Mouse (Mus musculus) activated CD4-positive, CD25-positive, alpha-beta regulatory T cell, adult 4 months (primary cell): ENCODE measurements around the gene Llgl2. TPM values are rescaled to one million over a fixed set of nuclear protein-coding genes. Genes with fewer than 3 reads are reported as not detected.
"Not testable (repeated sequence)": the region's sequence is repeated elsewhere in the genome, so short reads cannot be mapped to it uniquely, and the experiment has no call there.

Source experiments
- ATAC-seq: one replicate; pipeline ENCODE4 v1.8.0; 2017
- polyA plus RNA-seq, 2 experiments: library from polyadenylated mRNA; unstranded; fragments of 100-300 nt; shearing (Covaris generic); gene quantifications; one replicate each; pipeline ENCODE4 v1.2.1; 2017

Llgl2 gene
- polyA plus RNA-seq, 2 experiments from 2014 or later, result 6.3 TPM

GRCm38 (mm10) chr11:115836656-115837395 lies 13.0 kb downstream of the Llgl2 start:
- ATAC-seq, result no peak

DNA sequence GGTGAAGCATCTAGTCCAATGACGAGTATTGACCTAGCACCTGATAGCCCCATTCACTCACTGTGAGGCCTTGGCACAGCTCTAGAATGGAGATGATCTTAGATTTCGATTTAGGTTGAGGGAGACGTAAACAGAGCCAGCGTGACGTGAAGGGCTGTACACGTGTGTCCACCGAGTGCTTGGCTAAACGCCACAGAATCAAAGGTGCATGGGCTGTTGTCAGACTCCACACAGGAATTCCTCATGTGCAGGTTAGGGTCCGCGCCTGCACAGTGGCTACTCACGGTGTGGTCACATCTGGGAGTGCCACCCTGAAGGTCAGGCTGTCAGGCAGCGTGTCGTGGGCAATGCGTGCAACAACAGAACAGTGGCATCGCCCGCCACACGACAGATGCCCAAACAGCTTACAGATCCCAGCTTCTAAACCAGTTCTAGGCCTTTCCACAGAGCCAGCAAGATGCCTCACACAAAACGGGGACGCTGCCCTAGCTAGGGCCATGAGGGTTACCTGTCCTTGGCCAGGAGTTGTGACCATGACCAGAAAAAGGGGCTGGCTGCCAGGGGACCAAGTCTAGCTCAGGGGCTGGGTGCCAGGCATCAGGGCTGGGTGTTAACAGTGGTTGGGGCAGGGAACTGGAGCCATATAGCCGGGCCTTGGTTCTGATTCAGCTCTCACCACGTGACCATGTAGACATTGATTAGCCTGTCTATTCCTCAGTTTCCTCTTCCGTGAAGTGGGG lies 13.9 kb downstream of the Llgl2 start:
- no peak for ATAC-seq

DNA sequence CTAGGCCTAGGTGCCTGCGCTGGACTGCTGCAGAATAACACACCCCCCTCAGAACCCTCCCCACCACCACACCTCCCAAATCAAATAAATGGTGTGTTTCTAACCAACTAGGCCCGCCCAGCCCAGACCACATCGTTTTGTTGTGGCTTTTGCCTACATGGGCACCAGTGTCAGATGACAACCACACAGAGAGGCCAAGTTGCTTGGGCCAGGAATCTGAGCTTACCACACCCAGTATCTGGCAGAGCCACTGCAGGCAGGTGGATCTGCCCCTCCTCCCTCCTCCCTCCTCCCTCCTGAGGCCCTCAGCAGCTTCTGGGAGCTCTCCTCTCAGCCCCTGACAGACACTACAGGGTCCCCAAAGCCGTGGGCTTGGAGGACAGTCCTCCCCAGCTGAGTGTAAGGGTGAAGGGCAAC lies 15.1 kb downstream of the Llgl2 start:
- ATAC-seq, result no peak

DNA sequence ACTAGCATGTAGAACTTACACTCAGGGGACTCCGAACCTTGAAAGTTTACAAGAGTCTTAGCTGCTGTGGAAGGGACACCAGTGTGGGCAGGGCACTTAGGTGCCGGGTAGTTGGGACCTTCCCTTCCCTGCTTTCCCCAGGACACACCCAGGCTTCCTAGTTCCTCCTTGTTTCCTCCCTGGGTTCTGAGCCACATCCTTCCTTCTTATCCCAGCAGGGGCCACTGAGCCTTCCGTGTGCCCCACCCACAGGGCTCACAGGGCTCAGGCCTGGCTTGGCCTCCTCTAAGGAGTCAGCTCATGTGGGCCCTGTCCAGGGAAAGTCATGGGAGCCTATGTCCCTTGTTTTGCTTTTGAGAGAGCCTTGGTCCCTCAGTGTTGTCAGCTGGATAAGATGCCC lies 15.9 kb downstream of the Llgl2 start:
- no peak for ATAC-seq

DNA sequence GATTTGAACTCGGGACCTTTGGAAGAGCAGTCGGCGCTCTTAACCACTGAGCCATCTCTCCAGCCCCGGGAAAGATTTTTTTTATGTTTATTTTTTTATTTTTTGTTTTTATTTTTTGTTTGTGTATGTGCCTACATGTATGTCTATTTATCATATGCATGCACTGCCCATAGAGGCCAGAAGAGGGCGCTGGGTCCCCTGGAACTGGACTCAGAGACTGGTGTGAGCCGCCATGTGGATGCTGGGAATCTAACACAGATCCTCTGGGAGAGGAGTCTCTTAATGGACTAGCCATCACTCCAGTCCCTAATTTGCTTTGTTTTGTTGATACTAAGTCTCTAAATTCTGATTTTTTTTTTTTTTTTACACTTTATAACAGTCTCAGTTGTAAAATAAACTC lies 17.2 kb downstream of the Llgl2 start:
- no peak for ATAC-seq

- no peak for ATAC-seq
Observed at GRCm38 (mm10) chr11:115841961-115842550, 18.2 kb downstream of the Llgl2 start.

DNA sequence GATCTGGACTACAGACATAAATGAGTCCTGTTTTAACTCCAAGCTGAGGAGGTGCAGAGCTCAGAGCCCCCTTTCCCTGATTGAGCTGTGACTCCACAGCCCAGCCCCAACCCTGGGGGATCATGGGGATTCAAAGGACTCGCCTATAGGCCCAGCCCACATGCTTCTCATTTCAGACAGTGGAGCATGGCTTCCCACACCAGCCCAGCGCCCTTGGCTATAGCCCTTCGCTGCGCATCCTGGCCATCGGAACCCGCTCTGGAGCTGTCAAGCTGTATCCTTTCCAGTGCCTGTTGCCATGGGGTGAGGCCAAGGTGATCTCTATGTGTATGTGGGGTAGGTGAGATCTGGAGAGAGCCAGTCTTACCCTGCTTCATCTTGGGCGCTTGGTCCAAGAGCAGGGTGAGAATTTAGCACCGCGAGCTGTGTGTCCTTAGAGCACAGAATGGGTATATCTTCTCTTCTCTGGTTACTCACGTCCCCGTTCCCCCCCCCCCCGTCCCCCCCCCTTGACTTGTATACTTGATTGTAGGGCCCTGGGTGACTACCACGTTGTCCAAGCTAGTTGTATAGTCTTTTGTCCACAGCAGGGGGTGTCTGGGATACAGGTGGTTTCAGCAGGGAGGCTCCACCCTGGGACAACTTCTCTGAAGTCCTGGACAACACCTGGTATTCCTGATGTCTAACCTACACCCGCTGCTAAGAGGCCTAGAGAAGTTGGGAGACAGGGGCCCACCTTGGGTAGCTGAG lies 19.5 kb downstream of the Llgl2 start:
- ATAC-seq, result no peak

DNA sequence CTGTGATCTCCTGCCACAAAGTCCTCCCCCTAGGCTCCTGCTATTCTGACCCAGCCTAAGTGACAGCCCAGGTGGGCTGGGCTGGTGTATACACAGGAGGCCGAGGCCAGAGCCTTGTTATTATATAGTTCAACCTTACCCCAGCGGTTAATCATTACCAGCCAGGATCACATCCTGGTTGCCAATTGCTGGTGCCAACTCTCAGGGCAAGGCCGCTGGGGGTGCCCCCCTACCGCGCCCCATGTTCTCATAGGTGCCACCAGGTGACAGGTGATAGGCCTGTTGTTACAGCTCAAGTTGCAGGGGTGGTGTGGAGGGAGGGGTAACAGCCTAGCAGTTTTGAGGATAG lies 20.0 kb downstream of the Llgl2 start:
- ATAC-seq, result no peak

GRCm38 (mm10) chr11:115844240-115844639 lies 20.4 kb downstream of the Llgl2 start:
- ATAC-seq, result no peak

- ATAC-seq, result no peak
Observed at GRCm38 (mm10) chr11:115845819-115846218, 22.0 kb downstream of the Llgl2 start.

DNA sequence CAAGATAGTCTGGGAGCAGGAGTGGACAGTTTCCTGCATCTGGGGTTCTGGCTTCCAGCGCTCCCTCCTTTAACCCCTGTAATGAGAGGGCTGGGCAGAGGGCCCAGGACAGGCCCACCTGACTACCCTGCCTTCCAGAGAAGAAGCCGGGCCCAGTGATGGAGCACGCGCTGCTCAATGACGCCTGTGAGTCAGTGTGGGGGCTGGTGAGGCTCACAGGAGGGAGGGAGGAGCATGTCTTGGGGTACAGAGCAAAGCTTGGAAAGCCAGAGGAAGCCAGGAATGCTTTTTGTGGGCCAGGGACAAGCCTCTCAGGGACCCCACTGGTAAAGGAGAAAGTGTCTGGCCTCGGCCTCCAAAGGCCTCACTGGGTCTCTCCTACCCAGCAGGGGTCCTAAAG lies 30.8 kb downstream of the Llgl2 start:
- no peak for ATAC-seq

GRCm38 (mm10) chr11:115857146-115857545 lies 33.3 kb downstream of the Llgl2 start:
- not testable (repeated sequence) for ATAC-seq

DNA sequence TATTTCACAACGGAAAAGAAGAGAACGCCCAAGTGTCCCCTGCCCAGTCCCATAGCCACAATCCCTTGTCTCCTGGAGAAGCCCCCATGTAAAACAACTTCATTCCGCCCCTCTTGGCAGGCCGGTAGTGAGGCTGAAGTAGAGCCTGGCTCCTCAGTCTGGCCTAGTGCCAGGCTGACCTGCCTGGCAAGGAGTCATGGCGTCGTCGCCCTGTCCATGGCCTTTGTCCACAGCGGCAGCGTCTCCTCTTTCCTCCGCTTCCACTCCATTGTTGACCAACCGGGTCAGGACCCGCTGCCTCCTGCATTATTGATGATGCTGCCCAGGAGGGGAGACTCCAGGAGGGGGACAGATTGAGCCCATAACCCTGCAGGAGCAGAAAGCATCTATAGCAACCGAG lies 34.1 kb downstream of the Llgl2 start:
- no peak for ATAC-seq

DNA sequence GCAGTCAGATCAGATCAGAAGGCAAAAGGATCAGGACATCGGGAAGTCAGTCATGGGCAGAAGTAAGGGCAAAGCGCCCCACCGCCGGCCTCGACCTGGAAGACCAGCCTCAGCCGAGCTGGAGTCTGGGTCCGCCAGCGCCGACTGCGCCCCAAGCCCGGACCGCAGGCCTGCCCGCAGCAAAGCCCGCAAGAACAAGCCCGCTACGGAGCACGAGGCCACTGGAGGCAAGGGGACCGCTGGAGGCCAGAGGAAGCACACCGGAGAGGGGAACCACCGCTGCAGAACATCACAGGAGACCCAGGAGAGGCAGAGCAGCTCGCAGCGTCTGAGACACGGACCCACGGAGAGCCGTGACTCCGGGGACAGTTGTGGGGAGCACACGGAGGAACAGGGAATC lies 34.5 kb downstream of the Llgl2 start, which contains the start of gene Myo15b:
TSS of gene Myo15b (plus strand) at position 53 of the 400 bp plus-strand sequence.
- ATAC-seq, result no peak

- peak; percentile 76 for ATAC-seq
Observed at GRCm38 (mm10) chr11:115859143-115859945, 35.5 kb downstream of the Llgl2 start.

GRCm38 (mm10) chr11:115863895-115864294 lies 40.0 kb downstream of the Llgl2 start:
- no peak for ATAC-seq

DNA sequence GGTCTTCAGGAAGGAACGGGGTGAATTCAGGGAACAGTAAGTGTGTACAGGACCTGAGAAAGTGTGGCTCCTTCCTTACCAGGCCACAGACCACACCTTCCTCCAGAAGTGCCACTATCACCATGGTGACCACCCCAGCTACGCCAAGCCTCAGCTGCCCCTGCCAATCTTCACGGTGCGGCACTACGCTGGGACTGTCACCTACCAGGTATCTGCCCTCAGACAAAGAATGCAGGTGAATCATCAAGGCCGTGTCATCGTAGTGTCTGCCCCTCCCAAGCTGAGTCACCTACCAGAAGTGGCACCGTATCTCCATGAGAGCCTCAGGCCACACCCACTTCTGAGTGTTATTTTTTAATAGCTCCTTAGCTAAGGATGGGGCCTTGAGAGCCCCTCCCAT lies 45.5 kb downstream of the Llgl2 start:
- no peak for ATAC-seq

GRCm38 (mm10) chr11:115872437-115872836 lies 48.6 kb downstream of the Llgl2 start:
- no peak for ATAC-seq

GRCm38 (mm10) chr11:115875935-115876334 lies 52.1 kb downstream of the Llgl2 start:
- no peak for ATAC-seq

DNA sequence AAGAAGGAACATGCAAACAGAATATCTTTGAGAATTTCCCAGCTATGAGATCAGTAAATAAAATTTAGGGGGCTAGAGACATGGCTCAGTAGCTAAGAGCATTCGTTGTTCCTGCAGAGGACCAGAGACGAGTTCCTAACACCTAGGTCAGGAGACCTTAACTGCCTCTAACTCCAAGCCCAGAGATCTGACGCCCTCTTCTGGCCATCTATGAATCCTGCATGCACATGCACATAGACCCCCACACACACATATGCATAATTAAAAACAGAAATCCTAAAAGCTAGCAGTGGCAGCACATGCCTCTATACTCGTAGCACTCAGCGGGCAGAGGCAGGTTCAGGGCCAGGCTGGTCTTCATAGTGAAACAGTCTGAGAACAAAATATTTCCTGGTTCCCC lies 52.6 kb downstream of the Llgl2 start:
- ATAC-seq, result no peak

DNA sequence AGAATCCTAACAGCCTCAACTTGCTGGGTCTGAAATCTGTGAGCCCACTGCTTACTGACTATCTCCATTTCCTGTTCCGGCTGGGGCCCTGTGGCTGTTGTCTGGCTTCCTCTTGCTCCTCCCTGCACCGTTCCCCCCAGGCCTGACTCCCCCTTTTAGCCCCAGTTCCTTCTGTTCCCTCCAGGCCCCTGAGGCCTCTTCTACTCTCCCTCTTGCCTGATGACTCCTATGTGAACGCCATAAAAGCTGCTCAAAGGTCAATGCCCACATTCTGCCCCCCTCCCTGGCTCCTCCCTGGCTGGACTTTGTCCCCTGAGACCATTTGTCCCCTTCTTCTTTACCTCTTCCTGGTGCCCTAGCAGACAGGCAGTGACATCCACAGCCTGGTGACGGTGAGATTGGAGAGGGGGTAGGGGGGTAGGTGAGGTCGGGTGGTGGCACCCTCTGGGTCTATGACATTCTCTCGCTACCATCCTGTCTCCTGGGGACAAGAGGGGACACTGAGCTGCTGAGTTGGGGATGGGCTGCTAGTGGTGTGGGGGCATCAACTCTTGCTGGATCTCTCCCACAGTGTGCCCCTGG lies 53.4 kb downstream of the Llgl2 start:
- no peak for ATAC-seq

- no peak for ATAC-seq
Observed at GRCm38 (mm10) chr11:115878071-115878470, 54.2 kb downstream of the Llgl2 start.
